Mouse (Mus musculus) liver, adult 2 months (tissue): ENCODE measurements around the gene Prpf18. TPM values are rescaled to one million over a fixed set of nuclear protein-coding genes. Genes with fewer than 3 reads are reported as not detected.

Experiments
- DNase-seq: peaks from one replicate; pipeline ENCODE4 v3.0.0-alpha.2; 2011; ENCODE audit warnings: low read depth, low spot score; ENCODE audit errors: extremely low read depth
- H3K27ac ChIP-seq: fragments of 200-500 bp; replicated peaks from 2 replicates; pipeline ENCODE4 v1.5.1; 2012; ENCODE audit warnings: low read depth, mild to moderate bottlenecking, control low read depth, inconsistent platforms, low read length; ENCODE audit not compliant: insufficient read depth
- H3K27me3 ChIP-seq: fragments of 200-500 bp; 2 replicates; pipeline ENCODE4 v1.6.1; 2012; ENCODE audit warnings: mild to moderate bottlenecking, moderate library complexity, low read length, inconsistent platforms; ENCODE audit not compliant: control insufficient read depth, insufficient read depth
- H3K36me3 ChIP-seq: fragments of 200-500 bp; 2 replicates; pipeline ENCODE4 v1.6.1; 2012; ENCODE audit warnings: low read length, inconsistent platforms; ENCODE audit not compliant: control insufficient read depth, insufficient read depth
- H3K4me1 ChIP-seq: fragments of 200-500 bp; 2 replicates; pipeline ENCODE4 v1.6.1; 2011; ENCODE audit warnings: low read length; ENCODE audit not compliant: control insufficient read depth, insufficient read depth
- H3K4me3 ChIP-seq: fragments of 200-500 bp; 2 replicates; pipeline ENCODE4 v1.5.1; 2011; ENCODE audit warnings: low read depth, mild to moderate bottlenecking, control low read depth, low read length, moderate library complexity; ENCODE audit not compliant: insufficient read depth
- H3K79me2 ChIP-seq: fragments of 200-500 bp; 2 replicates; pipeline ENCODE4 v1.6.1; 2012; ENCODE audit warnings: inconsistent platforms, mild to moderate bottlenecking, low read length, moderate library complexity; ENCODE audit not compliant: control insufficient read depth, insufficient read depth
- H3K9ac ChIP-seq: fragments of 200-500 bp; 2 replicates; pipeline ENCODE4 v1.6.1; 2012; ENCODE audit warnings: low read depth, mild to moderate bottlenecking, control low read depth, inconsistent platforms, low read length
- CTCF ChIP-seq: fragments of 200-500 bp; IDR thresholded peaks from 2 replicates; pipeline ENCODE4 v1.5.1; 2011; ENCODE audit warnings: low read depth, low read length, control low read depth
- POLR2A ChIP-seq: fragments of 200-500 bp; IDR thresholded peaks from 2 replicates; pipeline ENCODE4 v1.6.1; 2011; ENCODE audit warnings: low read length, control low read depth; ENCODE audit not compliant: insufficient read depth; ENCODE audit errors: extremely low read depth
- whole genome bisulfite sequencing: fragments of 180-500 bp; shearing (Covaris S2); methylation state at CpG from one replicate; pipeline ENCODE4 v1.1.7; 2018; 5-methylcytosine and 5-hydroxymethylcytosine counted together
- polyA plus RNA-seq: library from polyadenylated mRNA; depleted of rRNA; stranded (reverse); fragments of >200 nt; gene quantifications from 2 replicates; pipeline ENCODE4 v1.2.3, GENCODE M21; 2012; rRNA removed
- total RNA-seq: library from RNA; depleted of rRNA; stranded (reverse); fragments of >200 nt; gene quantifications from 2 replicates; pipeline ENCODE4 v1.2.3, GENCODE M21; 2014; rRNA removed

Prpf18 gene
- total RNA-seq (28.6 and 40.9 TPM in 2 replicates), polyA plus RNA-seq (6.5 and 7.8 TPM in 2 replicates)

GRCm38 (mm10) chr2:4651500-4652285 is at the start of gene Prpf18:
Gene Prpf18, minus strand, starts transcription at chr2:4652113.
- 1% methylated on average over 40 of the region's 40 CpGs for WGBS
- peak; percentile 82 for DNase-seq
- Histone ChIP-seq H3K4me3 (peak within 1 kb of the TSS; percentile 96), H3K27ac (peak within 1 kb of the TSS; percentile 85), H3K27me3 (no peaks in the 10 kb centered on the region), H3K4me1 (peaks cover 18% of the 10 kb centered on the region), H3K79me2 (peaks cover 24% of the 10 kb centered on the region; the same call in 1 of the 2 replicates), H3K9ac (peak within 1 kb of the TSS; percentile 94), H3K36me3 (peaks cover 7% of the 10 kb centered on the region; the same call in 1 of the 2 replicates)
- TF ChIP-seq CTCF, result peak; percentile 83
- peak; percentile 62; the same call in 1 of the 2 replicates for TF ChIP-seq POLR2A

GRCm38 (mm10) chr2:4679886-4680285 is 28.0 kb upstream of the Prpf18 start:
- DNase-seq, result no peak
- H3K27me3 ChIP-seq, result no peaks in the 10 kb centered on the region
- no peak overlapping the region for H3K4me3 ChIP-seq
- TF ChIP-seq CTCF (no peak), POLR2A (no peak)
- H3K79me2 ChIP-seq, result no peaks in the 10 kb centered on the region
- no peaks in the 10 kb centered on the region for H3K4me1 ChIP-seq
- H3K9ac ChIP-seq, result no peak overlapping the region
- no peak overlapping the region for H3K27ac ChIP-seq
- WGBS, result 79% methylated on average over 3 of the region's 3 CpGs
- no peaks in the 10 kb centered on the region for H3K36me3 ChIP-seq

- Histone ChIP-seq H3K4me3 (no peak overlapping the region), H3K36me3 (no peaks in the 10 kb centered on the region), H3K27ac (no peak overlapping the region), H3K27me3 (no peaks in the 10 kb centered on the region), H3K4me1 (no peaks in the 10 kb centered on the region), H3K9ac (no peak overlapping the region), H3K79me2 (no peaks in the 10 kb centered on the region)
- TF ChIP-seq POLR2A (no peak), CTCF (no peak)
- no peak for DNase-seq
- WGBS, result 85% methylated on average over 8 of the region's 8 CpGs
Measured at GRCm38 (mm10) chr2:4671636-4672035, 19.7 kb upstream of the Prpf18 start.

GRCm38 (mm10) chr2:4669701-4670100 is 17.8 kb upstream of the Prpf18 start:
- H3K27ac ChIP-seq, result no peak overlapping the region
- no peaks in the 10 kb centered on the region for H3K27me3 ChIP-seq
- H3K9ac ChIP-seq, result no peak overlapping the region
- no peak overlapping the region for H3K4me3 ChIP-seq
- WGBS, result 88% methylated on average over 8 of the region's 8 CpGs
- H3K36me3 ChIP-seq, result no peaks in the 10 kb centered on the region
- peak; percentile 28 for DNase-seq
- H3K79me2 ChIP-seq, result no peaks in the 10 kb centered on the region
- no peaks in the 10 kb centered on the region for H3K4me1 ChIP-seq
- TF ChIP-seq CTCF (no peak), POLR2A (no peak)

- 82% methylated on average over 2 of the region's 2 CpGs for WGBS
- H3K36me3 ChIP-seq, result no peaks in the 10 kb centered on the region
- H3K27ac ChIP-seq, result no peak overlapping the region
- no peaks in the 10 kb centered on the region for H3K79me2 ChIP-seq
- no peaks in the 10 kb centered on the region for H3K27me3 ChIP-seq
- H3K9ac ChIP-seq, result no peak overlapping the region
- TF ChIP-seq POLR2A (no peak), CTCF (no peak)
- no peak overlapping the region for H3K4me3 ChIP-seq
- DNase-seq, result no peak
- no peaks in the 10 kb centered on the region for H3K4me1 ChIP-seq
Measured at GRCm38 (mm10) chr2:4668626-4669025, 16.7 kb upstream of the Prpf18 start.

- TF ChIP-seq POLR2A (no peak), CTCF (no peak)
- no peak overlapping the region for H3K27ac ChIP-seq
- no peak overlapping the region for H3K4me3 ChIP-seq
- WGBS, result 83% methylated on average over 2 of the region's 2 CpGs
- H3K4me1 ChIP-seq, result no peaks in the 10 kb centered on the region
- DNase-seq, result no peak
- no peak overlapping the region for H3K9ac ChIP-seq
- H3K79me2 ChIP-seq, result no peaks in the 10 kb centered on the region
- H3K27me3 ChIP-seq, result no peaks in the 10 kb centered on the region
- no peaks in the 10 kb centered on the region for H3K36me3 ChIP-seq
Measured at GRCm38 (mm10) chr2:4660677-4661076, 8.8 kb upstream of the Prpf18 start.
